Mouse (Mus musculus) embryonic facial prominence, embryonic 10.5 days (tissue): ENCODE measurements around the gene Cst7. TPM values are rescaled to one million over a fixed set of nuclear protein-coding genes. Genes with fewer than 3 reads are reported as not detected.
"Not testable (repeated sequence)": the region's sequence is repeated elsewhere in the genome, so short reads cannot be mapped to it uniquely, and the experiment has no call there.

ENCODE experiments used
- DNase-seq: peaks from one replicate; pipeline ENCODE4 v3.0.0-alpha.2; 2017; ENCODE audit warnings: low spot score
- H3K27ac ChIP-seq: fragments of 300-500 bp; sonication (generic); replicated peaks from 2 replicates; pipeline ENCODE4 v1.5.1; 2016; ENCODE audit warnings: mild to moderate bottlenecking
- H3K27me3 ChIP-seq: fragments of 300-500 bp; sonication (generic); replicated peaks from 2 replicates; pipeline ENCODE4 v1.6.1; 2016; ENCODE audit warnings: low read depth, mild to moderate bottlenecking; ENCODE audit not compliant: poor library complexity, severe bottlenecking
- H3K36me3 ChIP-seq: fragments of 300-500 bp; sonication (generic); replicated peaks from 2 replicates; pipeline ENCODE4 v1.6.1; 2016; ENCODE audit warnings: mild to moderate bottlenecking, moderate library complexity
- H3K4me1 ChIP-seq: fragments of 300-500 bp; sonication (generic); 2 replicates; pipeline ENCODE4 v1.6.1; 2016
- H3K4me3 ChIP-seq: fragments of 300-500 bp; sonication (generic); 2 replicates; pipeline ENCODE4 v1.5.1; 2016; ENCODE audit warnings: mild to moderate bottlenecking, moderate library complexity
- H3K9me3 ChIP-seq: fragments of 300-500 bp; sonication (generic); 2 replicates; pipeline ENCODE4 v1.6.1; 2016; ENCODE audit warnings: mild to moderate bottlenecking
- WGBS: fragments of 180-500 bp; shearing (Covaris S2); methylation state at CpG from one replicate; pipeline ENCODE4 v1.1.7; 2016; 5-methylcytosine and 5-hydroxymethylcytosine counted together
- polyA plus RNA-seq: library from polyadenylated mRNA; unstranded; fragments of >200 nt; fragmentation: Nextera tagmentation; extraction: Ambion mirVana; gene quantifications from 2 replicates; pipeline ENCODE4 v1.2.1, GENCODE M21; 2016

Cst7 gene
- polyA plus RNA-seq, result 0.20 TPM in 1 of 2 replicates, not detected in the other

- Histone ChIP-seq H3K4me3 (no peak within 1 kb of the TSS), H3K27me3 (no peaks in the 10 kb centered on the region), H3K36me3 (no peaks in the 10 kb centered on the region), H3K9me3 (no peaks in the 10 kb centered on the region), H3K4me1 (no peaks in the 10 kb centered on the region), H3K27ac (no peak within 1 kb of the TSS)
- WGBS, result 78% methylated on average over 11 of the region's 11 CpGs
- DNase-seq, result no peak
Measured at GRCm38 (mm10) chr2:150569847-150570590, at the start of gene Cst7. TSS of gene Cst7 (plus strand) at chr2:150570415.

DNA sequence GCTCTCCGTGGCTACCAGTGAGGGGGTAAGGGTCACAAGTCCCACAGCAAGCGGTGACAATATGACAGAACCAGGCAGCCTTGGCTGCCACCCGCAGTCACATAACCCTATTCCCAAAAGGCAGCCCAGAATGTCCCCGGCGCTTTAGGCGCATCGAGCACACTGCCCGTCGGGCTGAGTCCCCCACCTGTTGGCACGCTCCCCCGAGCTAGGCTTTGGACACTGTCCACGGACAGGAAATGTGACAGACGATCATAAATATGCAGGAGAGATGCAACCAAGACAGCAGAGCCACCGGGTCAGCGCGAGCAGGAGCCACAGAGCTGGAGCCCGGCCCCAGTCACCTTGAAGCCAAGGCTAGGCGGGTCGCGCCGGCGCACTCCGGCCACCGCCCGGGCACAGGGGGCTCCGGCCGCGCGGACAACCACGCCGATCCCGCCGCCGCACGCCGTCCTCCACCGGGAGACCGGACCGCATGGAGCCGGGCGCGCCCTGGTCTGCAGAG is 44.5 kb upstream of the Cst7 start:
- Histone ChIP-seq H3K4me1 (peaks cover 5% of the 10 kb centered on the region; the same call in 1 of the 2 replicates), H3K9me3 (no peaks in the 10 kb centered on the region), H3K27ac (no peak overlapping the region), H3K27me3 (peaks cover 43% of the 10 kb centered on the region), H3K4me3 (peak overlapping the region; percentile 55), H3K36me3 (no peaks in the 10 kb centered on the region)
- WGBS, result 4% methylated on average over 40 of the region's 42 CpGs
- DNase-seq, result peak; percentile 53

GRCm38 (mm10) chr2:150549576-150549975 is 20.6 kb upstream of the Cst7 start:
- H3K27ac ChIP-seq, H3K4me3 ChIP-seq, H3K36me3 ChIP-seq, H3K9me3 ChIP-seq, H3K27me3 ChIP-seq, DNase-seq, H3K4me1 ChIP-seq: not testable (repeated sequence)
- WGBS, result 86% methylated on average over 10 of the region's 10 CpGs

DNA sequence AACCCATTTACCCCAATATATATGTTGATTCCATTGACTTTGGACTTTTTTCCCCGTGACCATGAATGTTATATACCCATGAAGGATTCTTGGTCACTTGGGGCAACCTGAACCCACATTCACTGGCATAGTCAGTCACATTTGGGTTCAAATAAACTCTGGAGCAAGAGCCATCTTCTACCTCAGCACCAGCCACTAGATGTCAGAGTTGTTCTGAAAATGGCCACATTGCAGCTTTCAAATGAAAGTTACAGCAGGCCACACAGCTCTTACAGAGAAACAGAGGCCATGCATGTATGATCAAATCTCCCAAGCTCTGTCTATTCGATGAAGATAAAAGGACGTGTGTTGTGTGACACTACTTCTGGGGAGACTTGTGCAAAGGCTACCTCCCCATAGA is 11.6 kb upstream of the Cst7 start:
- Histone ChIP-seq H3K36me3 (no peaks in the 10 kb centered on the region), H3K4me1 (no peaks in the 10 kb centered on the region), H3K4me3 (no peak overlapping the region), H3K9me3 (no peaks in the 10 kb centered on the region), H3K27me3 (no peaks in the 10 kb centered on the region), H3K27ac (no peak overlapping the region)
- no peak for DNase-seq
- 59% methylated on average over 3 of the region's 3 CpGs for WGBS

DNA sequence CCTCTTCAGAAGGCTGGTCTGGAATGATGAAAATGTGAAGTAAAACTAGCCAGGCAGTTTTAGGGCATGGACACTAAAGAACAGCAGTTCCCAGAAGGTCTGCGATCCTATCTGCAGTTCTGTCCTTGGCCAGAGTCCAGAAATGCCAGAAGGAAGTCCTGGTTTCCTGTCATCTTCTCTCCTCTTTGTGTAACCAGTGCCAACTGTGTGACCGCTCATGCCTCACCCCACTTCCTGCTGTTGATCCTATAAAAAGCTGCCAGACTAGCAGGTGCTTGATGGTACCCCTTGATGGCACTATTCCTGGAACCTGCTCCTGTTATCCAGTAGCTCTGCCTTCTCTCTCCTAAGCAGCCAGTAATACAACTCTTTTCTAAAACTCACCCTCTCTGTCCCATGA is 3.2 kb upstream of the Cst7 start:
- Histone ChIP-seq H3K36me3 (no peaks in the 10 kb centered on the region), H3K4me1 (no peaks in the 10 kb centered on the region), H3K9me3 (no peaks in the 10 kb centered on the region), H3K27ac (no peak overlapping the region), H3K4me3 (no peak overlapping the region), H3K27me3 (no peaks in the 10 kb centered on the region)
- 85% methylated on average over 2 of the region's 2 CpGs for WGBS
- DNase-seq, result no peak

DNA sequence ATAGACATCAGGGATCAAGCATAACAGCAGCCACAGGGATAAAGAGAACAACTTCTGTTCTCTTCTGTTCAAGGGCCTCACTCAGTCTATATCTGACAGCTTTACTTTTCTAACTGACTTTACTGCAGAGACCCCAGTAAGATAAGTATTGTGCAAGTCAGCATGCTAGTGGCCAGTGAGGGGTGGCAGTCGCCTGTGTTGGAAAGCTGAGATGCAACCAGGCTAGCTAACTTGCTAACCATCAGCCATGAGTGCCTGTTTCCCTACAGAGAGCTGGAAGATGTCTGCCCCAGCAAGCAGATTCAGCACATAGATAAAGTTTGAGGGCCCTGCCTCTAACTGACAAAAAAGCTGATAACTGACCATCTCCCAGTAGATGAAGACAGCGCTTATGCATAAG is 546 bp downstream of the Cst7 start:
- H3K4me3 ChIP-seq, result no peak overlapping the region
- H3K36me3 ChIP-seq, result no peaks in the 10 kb centered on the region
- no peaks in the 10 kb centered on the region for H3K27me3 ChIP-seq
- DNase-seq, result no peak
- 87% methylated on average over 2 of the region's 2 CpGs for WGBS
- no peaks in the 10 kb centered on the region for H3K4me1 ChIP-seq
- H3K9me3 ChIP-seq, result no peaks in the 10 kb centered on the region
- H3K27ac ChIP-seq, result no peak overlapping the region

- WGBS, result 89% methylated on average over 3 of the region's 3 CpGs
- H3K27ac ChIP-seq, result no peak overlapping the region
- no peak for DNase-seq
- H3K27me3 ChIP-seq, result no peaks in the 10 kb centered on the region
- H3K4me1 ChIP-seq, result no peaks in the 10 kb centered on the region
- no peaks in the 10 kb centered on the region for H3K36me3 ChIP-seq
- H3K4me3 ChIP-seq, result no peak overlapping the region
- no peaks in the 10 kb centered on the region for H3K9me3 ChIP-seq
Measured at GRCm38 (mm10) chr2:150572463-150572862, 2.2 kb downstream of the Cst7 start.

GRCm38 (mm10) chr2:150576256-150576655 is 6.0 kb downstream of the Cst7 start:
- Histone ChIP-seq H3K27ac (no peak overlapping the region), H3K36me3 (no peaks in the 10 kb centered on the region), H3K9me3 (no peaks in the 10 kb centered on the region), H3K4me3 (no peak overlapping the region), H3K4me1 (no peaks in the 10 kb centered on the region), H3K27me3 (no peaks in the 10 kb centered on the region)
- 93% methylated on average over 1 of the region's 1 CpGs for WGBS
- no peak for DNase-seq

- DNase-seq, result no peak
- 86% methylated on average over 5 of the region's 5 CpGs for WGBS
- peaks cover 5% of the 10 kb centered on the region for H3K36me3 ChIP-seq
Measured at GRCm38 (mm10) chr2:150578603-150579002, 8.4 kb downstream of the Cst7 start.

DNA sequence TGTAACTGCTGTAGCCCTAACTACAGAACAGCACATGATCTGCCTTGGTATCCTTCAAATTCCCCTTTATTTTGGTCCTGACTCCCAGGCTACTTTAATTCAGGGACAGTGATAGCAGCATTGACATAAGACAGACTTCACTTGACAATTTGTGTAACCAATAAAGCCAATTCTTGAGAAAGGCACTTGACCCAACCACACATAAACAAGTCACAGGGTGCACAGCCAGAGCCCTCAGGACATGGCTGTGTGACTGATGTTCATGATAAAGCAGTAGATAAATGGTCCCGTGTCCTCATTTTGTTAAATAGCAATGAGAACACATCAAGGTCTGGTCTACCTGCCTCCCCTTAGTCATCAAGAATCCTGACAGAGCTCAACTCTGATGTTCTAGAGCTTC is 9.4 kb downstream of the Cst7 start:
- WGBS, result 98% methylated on average over 1 of the region's 1 CpGs

More at GRCm38 (mm10) chr2:150578603-150579002, 8.4 kb downstream of the Cst7 start:
- no peak overlapping the region for H3K27ac ChIP-seq
- H3K4me1 ChIP-seq, result no peaks in the 10 kb centered on the region
- H3K27me3 ChIP-seq, result no peaks in the 10 kb centered on the region
- no peak overlapping the region for H3K4me3 ChIP-seq
- no peaks in the 10 kb centered on the region for H3K9me3 ChIP-seq

GRCm38 (mm10) chr2:150589076-150589475 is 18.9 kb downstream of the Cst7 start:
- Histone ChIP-seq H3K4me1 (no peaks in the 10 kb centered on the region), H3K36me3 (peaks cover 76% of the 10 kb centered on the region), H3K27ac (no peak overlapping the region), H3K9me3 (no peaks in the 10 kb centered on the region), H3K27me3 (no peaks in the 10 kb centered on the region), H3K4me3 (no peak overlapping the region)
- DNase-seq, result no peak
- 76% methylated on average over 11 of the region's 11 CpGs for WGBS

More for the DNA sequence above, 9.4 kb downstream of the Cst7 start:
- DNase-seq, result no peak
- Histone ChIP-seq H3K9me3 (no peaks in the 10 kb centered on the region), H3K4me3 (no peak overlapping the region), H3K4me1 (no peaks in the 10 kb centered on the region), H3K36me3 (peaks cover 16% of the 10 kb centered on the region), H3K27me3 (no peaks in the 10 kb centered on the region), H3K27ac (no peak overlapping the region)

DNA sequence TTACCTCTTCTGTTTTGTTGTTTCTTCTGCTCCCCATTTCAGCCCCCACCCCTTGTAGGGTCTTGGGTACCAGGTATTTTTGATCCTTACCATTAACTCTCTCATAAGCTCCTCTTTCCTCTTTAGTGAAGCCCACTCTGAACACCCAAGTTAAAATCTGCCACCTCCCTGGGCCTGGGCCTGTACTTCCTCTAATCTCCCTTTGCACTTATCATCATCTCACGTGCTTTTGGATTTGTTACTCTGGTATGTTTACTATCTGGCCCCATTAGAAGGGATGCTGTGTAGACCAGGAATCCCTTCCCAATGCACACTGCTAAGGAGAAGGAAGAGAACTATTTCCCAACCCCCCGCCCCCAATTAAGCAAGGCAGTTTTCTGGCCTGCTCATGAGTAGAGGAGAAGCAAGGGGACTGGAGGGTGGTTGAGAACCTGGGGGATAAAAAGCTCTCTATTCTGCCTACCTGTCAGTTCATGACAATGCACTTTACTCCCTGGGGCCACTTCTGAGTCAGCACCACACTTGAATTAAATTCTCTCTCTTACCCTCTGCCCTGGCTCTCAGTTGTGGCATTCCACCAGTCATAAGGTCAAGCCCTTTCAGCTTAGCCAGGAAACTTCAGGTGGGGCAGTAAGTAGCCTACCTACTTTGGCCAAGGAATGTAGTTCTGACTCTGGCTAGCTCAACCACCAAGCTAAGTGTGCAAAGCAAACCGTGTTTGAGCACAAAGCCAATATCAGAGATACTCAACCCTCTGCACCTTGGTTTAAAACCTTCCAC is 25.4 kb downstream of the Cst7 start:
- H3K27ac ChIP-seq, result no peak overlapping the region
- no peak for DNase-seq
- H3K27me3 ChIP-seq, result no peaks in the 10 kb centered on the region
- H3K9me3 ChIP-seq, result no peaks in the 10 kb centered on the region
- WGBS, result 86% methylated on average over 3 of the region's 3 CpGs
- H3K4me1 ChIP-seq, result no peaks in the 10 kb centered on the region
- peaks cover 38% of the 10 kb centered on the region for H3K36me3 ChIP-seq
- no peak overlapping the region for H3K4me3 ChIP-seq

DNA sequence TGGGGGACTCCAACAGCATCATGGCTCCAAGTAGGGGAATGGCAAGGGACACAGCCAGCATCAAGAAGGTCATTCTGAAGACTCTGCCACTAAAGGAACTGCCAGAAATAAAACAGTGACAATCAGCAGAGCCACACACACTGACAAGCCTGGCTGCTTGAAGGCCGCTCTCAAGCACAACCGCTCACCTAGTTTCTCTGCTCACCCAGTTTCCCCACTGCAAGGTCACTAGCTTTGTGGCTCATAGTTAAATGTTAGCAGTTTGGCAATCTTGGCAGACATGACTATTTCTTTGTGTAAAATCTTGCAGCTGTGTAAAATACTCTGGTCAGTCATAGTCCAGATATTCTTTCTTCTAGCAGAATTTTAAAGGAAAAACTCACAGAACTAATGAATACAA is 30.0 kb downstream of the Cst7 start:
- Histone ChIP-seq H3K4me1 (no peaks in the 10 kb centered on the region), H3K27ac (no peak overlapping the region), H3K27me3 (no peaks in the 10 kb centered on the region), H3K36me3 (peaks cover 15% of the 10 kb centered on the region), H3K4me3 (no peak overlapping the region), H3K9me3 (no peaks in the 10 kb centered on the region)
- WGBS, result 92% methylated on average over 2 of the region's 2 CpGs
- DNase-seq, result no peak
